Comparison of ENCODE assay signal across 20 mouse cellular contexts in the genomic region with DNA sequence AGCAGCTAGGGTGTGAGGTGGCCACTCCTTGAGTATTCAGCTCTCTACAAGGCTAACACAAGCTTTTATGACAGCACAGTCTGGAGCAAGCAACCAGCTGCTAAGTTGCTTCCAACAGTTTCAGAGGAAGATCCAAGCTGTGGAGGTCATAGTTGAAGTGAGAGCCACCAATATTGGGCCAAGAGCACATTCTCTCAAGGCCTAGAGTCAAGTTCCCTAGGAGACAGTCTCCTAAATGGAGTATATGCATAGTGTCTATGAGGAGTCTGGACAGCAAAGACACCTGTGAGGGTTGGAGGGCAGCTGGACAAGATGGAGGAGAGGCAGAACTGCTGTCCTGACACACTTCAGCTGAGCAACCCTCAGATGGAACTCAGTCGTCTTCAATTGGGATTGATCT. TPM values are rescaled to one million over a fixed set of nuclear protein-coding genes. Genes with fewer than 3 reads are reported as not detected.
DNase-seq lines count a peak whose midpoint lies in the region; ATAC-seq lines count a peak whose summit lies in the region.
"Had no signal": no experiment of that assay in that cellular context is flagged by ENCODE, and none has a peak within 500 bp of the region (broad histone marks: within the 10 kb centered on the region; RNA-seq: fewer than 3 reads in every experiment).

No protein-coding gene starts in this region.

- peak; percentile 90 for ATAC-seq in lung, embryonic 16.5 days (ENCODE audit: low read depth)
- ATAC-seq: CD4-positive, CD25-positive, alpha-beta regulatory T cell, adult 4 months; forebrain, embryonic 16.5 days; hindbrain, embryonic 16.5 days had no signal

- peak; percentile 91 for DNase-seq in heart, adult 11 months
- DNase-seq in heart, postnatal 36 days = no peak
- DNase-seq in lung, postnatal 25 days (ENCODE audit: low spot score) = peak; percentile 54
- DNase-seq in neural tube, embryonic 10.5 days (ENCODE audit: extremely low spot score, low spot score) = no peak
- DNase-seq in gastrocnemius, adult 8-10 months (ENCODE audit: low spot score in 2 of 2) = no peak
- DNase-seq in layer of hippocampus, postnatal 25 days (ENCODE audit: extremely low spot score in 1 of 2, low spot score in 1 of 2) = no peak
- DNase-seq: adrenal gland, postnatal 10 days; B cell, adult 2 months; cerebellum, adult 11-12 months; cerebellum, adult 9-10 months; cerebellum, postnatal 25 days; gastrocnemius, postnatal 14 days had no signal

- no peaks in the 10 kb centered on the region; the same call in 1 of the 2 replicates for H3K4me1 ChIP-seq in lung, embryonic 16.5 days (replicated peaks; ENCODE audit: control insufficient read depth, insufficient read depth, low read length)
- H3K4me1 ChIP-seq: embryonic facial prominence, embryonic 12.5 days; heart, embryonic 12.5 days had no signal

- H3K27ac ChIP-seq in lung, embryonic 16.5 days (ENCODE audit: low read length) = no peak overlapping the region
- H3K27ac ChIP-seq: embryonic facial prominence, embryonic 12.5 days; forebrain, embryonic 12.5 days had no signal

- intact Hi-C loops in heart, postnatal 36 days (cut with DNase I) = no loop called here

- H3K9me3 ChIP-seq in lung, embryonic 16.5 days (ENCODE audit: control insufficient read depth, low read length) = no peaks in the 10 kb centered on the region
- H3K9me3 ChIP-seq: embryonic facial prominence, embryonic 12.5 days; forebrain, embryonic 12.5 days; G1E; heart, embryonic 12.5 days had no signal

- no peaks in the 10 kb centered on the region for H3K36me3 ChIP-seq in lung, embryonic 16.5 days (ENCODE audit: control insufficient read depth, insufficient read depth, low read length)
- H3K36me3 ChIP-seq: embryonic facial prominence, embryonic 12.5 days; forebrain, embryonic 12.5 days; G1E; heart, embryonic 12.5 days had no signal

- no peak overlapping the region for H3K4me3 ChIP-seq in lung, embryonic 16.5 days (ENCODE audit: low read length)
- H3K4me3 ChIP-seq: embryonic facial prominence, embryonic 12.5 days; forebrain, embryonic 12.5 days; heart, embryonic 12.5 days had no signal

- no peak overlapping the region for H3K9ac ChIP-seq in lung, embryonic 16.5 days (ENCODE audit: low read length)
- H3K9ac ChIP-seq: embryonic facial prominence, embryonic 12.5 days; forebrain, embryonic 12.5 days; heart, embryonic 12.5 days had no signal

- H3K4me2 ChIP-seq in lung, embryonic 16.5 days (ENCODE audit: low read depth, low read length) = no peak overlapping the region
- H3K4me2 ChIP-seq: embryonic facial prominence, embryonic 12.5 days; forebrain, embryonic 12.5 days; heart, embryonic 12.5 days had no signal

- no peaks in the 10 kb centered on the region for H3K27me3 ChIP-seq in lung, embryonic 16.5 days (ENCODE audit: control insufficient read depth, insufficient read depth, low read depth, low read length)
- H3K27me3 ChIP-seq: embryonic facial prominence, embryonic 12.5 days; forebrain, embryonic 12.5 days; heart, embryonic 12.5 days had no signal

- 67% methylated on average over 1 of the region's 1 CpGs for WGBS in lung, embryonic 16.5 days

RNA-seq across cellular contexts. Expression of a gene that starts 18.8 kb away (rescaled TPM):
- 10 to 100 TPM; 30.9 to 38.1 TPM for total RNA-seq in heart, postnatal 36 days (2021)
- 8.7 and 9.3 TPM in 2 replicates for polyA plus RNA-seq in lung, embryonic 16.5 days (2015; fragmentation: Nextera tagmentation; extraction: Ambion mirVana)
- total RNA-seq in gastrocnemius, adult 8-10 months (2022) = 1 to 10 TPM; 2.9 to 6.4 (median 5.8) TPM
- 1 to 10 TPM; 1.7 to 1.9 TPM for total RNA-seq in layer of hippocampus, postnatal 25 days (2021)
- polyA plus RNA-seq: G1E had no signal

RNA-seq across cellular contexts. Expression of a gene that starts 59.1 kb away (rescaled TPM):
- total RNA-seq in heart, postnatal 36 days (2021) = 10 to 100 TPM; 47.4 to 47.5 TPM
- 0.03 and 0.09 TPM in 2 replicates for polyA plus RNA-seq in lung, embryonic 16.5 days (2015; fragmentation: Nextera tagmentation; extraction: Ambion mirVana)
- total RNA-seq in gastrocnemius, adult 8-10 months (2022) = 1 to 10 TPM; 1.9 to 3.7 (median 2.3) TPM
- total RNA-seq in layer of hippocampus, postnatal 25 days (2021) = 10 to 100 TPM; 51.9 to 53.2 TPM
- polyA plus RNA-seq: G1E had no signal

Comparison
In these comparisons a context has a peak if more than half of its experiments do, and no peak if none do; other contexts are left out.
1. DNase-seq: peak in heart, adult 11 months (single experiment) and lung, postnatal 25 days (single experiment); none in heart, postnatal 36 days (0 of 2), neural tube, embryonic 10.5 days (single experiment), gastrocnemius, adult 8-10 months (0 of 2) and layer of hippocampus, postnatal 25 days (0 of 2).
2. RNA of a gene that starts 18.8 kb away (total RNA-seq): 30.9 to 38.1 TPM in heart, postnatal 36 days; 2.9 to 6.4 TPM in gastrocnemius, adult 8-10 months and 1.7 to 1.9 TPM in layer of hippocampus, postnatal 25 days; every median in the first group is over 4 times any median in the second.
3. RNA of a gene that starts 59.1 kb away (total RNA-seq): 51.9 to 53.2 TPM in layer of hippocampus, postnatal 25 days and 47.4 to 47.5 TPM in heart, postnatal 36 days; 1.9 to 3.7 TPM in gastrocnemius, adult 8-10 months; every median in the first group is over 10 times any median in the second.